ENCODE assay signal across 22 mouse cellular contexts in genomic region chr9:54479054-54479453, GRCm38 (mm10). TPM values are rescaled to one million over a fixed set of nuclear protein-coding genes. Genes with fewer than 3 reads are reported as not detected.
DNase-seq lines count a peak whose midpoint lies in the region; ATAC-seq and TF ChIP-seq lines count a peak whose summit lies in the region.
"Had no signal": no experiment of that assay in that cellular context is flagged by ENCODE, and none has a peak within 500 bp of the region (broad histone marks: within the 10 kb centered on the region; RNA-seq: fewer than 3 reads in every experiment).

No protein-coding gene starts in this region.

- in situ Hi-C loops in CH12.LX (cut with MboI; ENCODE audit: low pct_ligation_motif_present, low pct_unique_long_range_greater_than_20kb, low sequenced_read_pairs): no loop called here

- 91% methylated on average over 1 of the region's 1 CpGs for WGBS in kidney, embryonic 14.5 days

- TF ChIP-seq POLR2A in CH12.LX (IDR thresholded peaks at IDR 0.05; ENCODE audit: low read depth, low read length) (no peak), MEL (IDR thresholded peaks at IDR 0.05; ENCODE audit: control insufficient read depth in 1 of 2, insufficient read depth in 1 of 2, low read depth in 1 of 2, low read length in 2 of 2, poor library complexity in 1 of 2) (no peak)

- TF ChIP-seq CTCF in CH12.LX (conservative IDR thresholded peaks at IDR 0.05 in 1 of 2, IDR thresholded peaks at IDR 0.05 in 1 of 2; ENCODE audit: low read depth in 2 of 2, low read length in 2 of 2) (no peak), MEL (IDR thresholded peaks at IDR 0.05 in 2 of 3, conservative IDR thresholded peaks at IDR 0.05 in 1 of 3; ENCODE audit: control insufficient read depth in 1 of 3, insufficient read depth in 1 of 3, low read depth in 2 of 3, low read length in 3 of 3, poor library complexity in 1 of 3, severe bottlenecking in 1 of 3) (no peak)

- H3K36me3 ChIP-seq in CH12.LX (replicated peaks in 1 of 2; ENCODE audit: control insufficient read depth in 1 of 2, insufficient read depth in 1 of 2, low read length in 1 of 2) (peaks cover 8 to 23% of the 10 kb centered on the region in 2 experiments), MEL (ENCODE audit: control insufficient read depth in 1 of 2, insufficient read depth in 2 of 2, low read length in 2 of 2) (peaks cover 0 to 22% of the 10 kb centered on the region in 2 experiments; a peak in 2 of 4 replicates)
- no peaks in the 10 kb centered on the region for H3K36me3 ChIP-seq in kidney, embryonic 14.5 days (ENCODE audit: control insufficient read depth, insufficient read depth, low read length)
- H3K36me3 ChIP-seq: G1E had no signal

- H3K9ac ChIP-seq in CH12.LX (ENCODE audit: insufficient read depth, low read depth) (no peak overlapping the region), MEL (ENCODE audit: control insufficient read depth, low read depth, low read length, poor library complexity, severe bottlenecking) (no peak overlapping the region)
- H3K9ac ChIP-seq in kidney, embryonic 14.5 days (ENCODE audit: low read depth, low read length): no peak overlapping the region

- ATAC-seq in kidney, embryonic 14.5 days (ENCODE audit: low FRiP score, low TSS enrichment): no peak
- ATAC-seq: activated CD4-positive, CD25-positive, alpha-beta regulatory T cell, adult 4 months; CD4-positive, CD25-positive, alpha-beta regulatory T cell, adult 4 months; Patski had no signal

- peaks cover 10% of the 10 kb centered on the region for H3K79me2 ChIP-seq in CH12.LX (replicated peaks; ENCODE audit: control insufficient read depth, extremely low read depth, insufficient read depth, poor library complexity, severe bottlenecking)
- no peaks in the 10 kb centered on the region; the same call in none of the 2 replicates for H3K79me2 ChIP-seq in MEL (ENCODE audit: control insufficient read depth, insufficient read depth, low read length, poor library complexity)

- dilution Hi-C loops in CH12.LX (cut with MboI; ENCODE audit: extremely low pct_ligation_motif_present, extremely low pct_unique_long_range_greater_than_20kb, low sequenced_read_pairs): no loop called here

- DNase-seq in CH12.LX (ENCODE audit: extremely low read depth) (no peak), MEL (ENCODE audit: low read depth, low spot score) (no peak)
- DNase-seq in left cerebral cortex, adult 11 months (ENCODE audit: low spot score): no peak
- DNase-seq: adrenal gland, adult 2 months; adrenal gland, adult 8-10 months; adrenal gland, postnatal 10 days; adrenal gland, postnatal 14 days; adrenal gland, postnatal 25 days; adrenal gland, postnatal 36 days; B cell, adult 2 months; cerebellum, adult 11 months; cerebellum, adult 11-12 months; cerebellum, adult 18-20 months; cerebellum, adult 2 months; cerebellum, adult 8-10 months had no signal

- no peak overlapping the region for H3K4me3 ChIP-seq in CH12.LX (replicated peaks in 1 of 3; ENCODE audit: low read depth in 2 of 3, low read length in 2 of 3, poor library complexity in 1 of 3)
- H3K4me3 ChIP-seq in MEL (ENCODE audit: control insufficient read depth in 1 of 2, insufficient read depth in 1 of 2, low read depth in 2 of 2, low read length in 2 of 2): no peak overlapping the region
- H3K4me3 ChIP-seq in kidney, embryonic 14.5 days (ENCODE audit: low read length): no peak overlapping the region

- TF ChIP-seq EP300 in CH12.LX (IDR thresholded peaks at IDR 0.05; ENCODE audit: low read length) (no peak), MEL (IDR thresholded peaks at IDR 0.05; ENCODE audit: low read depth in 1 of 2, low read length in 2 of 2) (no peak)

- H3K4me1 ChIP-seq in CH12.LX (ENCODE audit: control insufficient read depth in 1 of 2, insufficient read depth in 2 of 2) (peaks cover 10 to 59% of the 10 kb centered on the region in 2 experiments), MEL (ENCODE audit: control insufficient read depth in 1 of 2, insufficient read depth in 2 of 2, low read length in 2 of 2) (peaks cover 29% of the 10 kb centered on the region in 2 experiments)
- H3K4me1 ChIP-seq in kidney, embryonic 14.5 days (ENCODE audit: control insufficient read depth, insufficient read depth, low read length): no peaks in the 10 kb centered on the region

- H3K27me3 ChIP-seq in CH12.LX (replicated peaks) (no peaks in the 10 kb centered on the region), MEL (ENCODE audit: control insufficient read depth in 1 of 2, insufficient read depth in 2 of 2, low read length in 2 of 2) (no peaks in the 10 kb centered on the region)
- H3K27me3 ChIP-seq in kidney, embryonic 14.5 days (ENCODE audit: control insufficient read depth, insufficient read depth, low read length): no peaks in the 10 kb centered on the region
- H3K27me3 ChIP-seq: Patski had no signal

- H3K27ac ChIP-seq in CH12.LX (ENCODE audit: insufficient read depth, low read depth) (no peak overlapping the region), MEL (ENCODE audit: control insufficient read depth, low read depth, low read length) (no peak overlapping the region)
- no peak overlapping the region for H3K27ac ChIP-seq in kidney, embryonic 14.5 days (ENCODE audit: low read depth, low read length)

- H3K4me2 ChIP-seq in CH12.LX (ENCODE audit: insufficient read depth, low read depth, poor library complexity, severe bottlenecking): no peak overlapping the region
- no peak overlapping the region for H3K4me2 ChIP-seq in kidney, embryonic 14.5 days (replicated peaks; ENCODE audit: low read depth, low read length)

- no peak for TF ChIP-seq RAD21 in CH12.LX (IDR thresholded peaks at IDR 0.05; ENCODE audit: low read depth, low read length)
- TF ChIP-seq RAD21 in MEL (IDR thresholded peaks at IDR 0.05; ENCODE audit: low read depth, low read length): no peak

- H3K9me3 ChIP-seq in CH12.LX (replicated peaks; ENCODE audit: low read length): no peaks in the 10 kb centered on the region
- no peaks in the 10 kb centered on the region for H3K9me3 ChIP-seq in MEL (replicated peaks; ENCODE audit: insufficient read depth, low read length)
- H3K9me3 ChIP-seq in kidney, embryonic 14.5 days (ENCODE audit: control insufficient read depth, low read length): no peaks in the 10 kb centered on the region
- H3K9me3 ChIP-seq: G1E had no signal

TF ChIP-seq in CH12.LX, 34 proteins besides CTCF, POLR2A, EP300 and RAD21:
- TF ChIP-seq MAZ (IDR thresholded peaks at IDR 0.05; ENCODE audit: low read depth, low read length) (no peak), ZNF384 (IDR thresholded peaks at IDR 0.05; ENCODE audit: low read depth, low read length) (peak; percentile 62; the same call in 1 of the 2 replicates), CHD1 (IDR thresholded peaks at IDR 0.05; ENCODE audit: low read depth, low read length) (no peak)

TF ChIP-seq in MEL, 35 proteins besides CTCF, POLR2A, EP300 and RAD21:
- TF ChIP-seq UBTF (IDR thresholded peaks at IDR 0.05; ENCODE audit: borderline replicate concordance, insufficient read depth, low read depth, low read length) (no peak), CHD2 (IDR thresholded peaks at IDR 0.05; ENCODE audit: low read length) (no peak), KAT2A (conservative IDR thresholded peaks at IDR 0.05; ENCODE audit: low read depth, low read length) (no peak), ZNF384 (IDR thresholded peaks at IDR 0.05; ENCODE audit: low read depth, low read length) (peak; percentile 67), BHLHE40 (IDR thresholded peaks at IDR 0.05; ENCODE audit: borderline replicate concordance, low read depth, low read length) (no peak), E2F4 (IDR thresholded peaks at IDR 0.05; ENCODE audit: borderline replicate concordance, low read depth, low read length) (no peak), ETS1 (IDR thresholded peaks at IDR 0.05; ENCODE audit: low read depth, low read length) (no peak)

RNA-seq across cellular contexts. Expression of gene Dmxl2, which starts 22.4 kb away (rescaled TPM):
- total RNA-seq in CH12.LX (2012; rRNA removed) (20.1 and 23.7 TPM in 2 replicates), CH12.LX (2014; rRNA removed) (21.8 and 24.2 TPM in 2 replicates), MEL (2012; rRNA removed) (6.1 and 6.9 TPM in 2 replicates)
- polyA plus RNA-seq in CH12.LX (2012; ENCODE audit: insufficient read length, low read depth) (22.5 and 26.6 TPM in 2 replicates), MEL (2012; ENCODE audit: insufficient read depth in 1 of 2, insufficient read length in 2 of 2, low read depth in 1 of 2, low replicate concordance in 2 of 2, missing spikeins in 1 of 2) (100 to 1,000 TPM in 1 of 2 experiments, 1 to 10 TPM in 1; 9.1 to 238 TPM)
- 7.4 and 9.1 TPM in 2 replicates for polyA plus RNA-seq in kidney, embryonic 14.5 days (2014; fragmentation: Nextera tagmentation; extraction: Ambion mirVana)
- polyA plus RNA-seq: G1E had no signal

RNA-seq across cellular contexts. Expression of gene Sh2d7, which starts 59.7 kb away (rescaled TPM):
- total RNA-seq in CH12.LX (2012; rRNA removed) (0.81 and 0.84 TPM in 2 replicates), CH12.LX (2014; rRNA removed) (0.83 and 0.90 TPM in 2 replicates), MEL (2012; rRNA removed) (0.04 TPM in 1 of 2 replicates, not detected in the other)
- polyA plus RNA-seq in CH12.LX (2012; ENCODE audit: insufficient read length, low read depth) (0.52 and 0.56 TPM in 2 replicates), MEL (2012; ENCODE audit: insufficient read depth in 1 of 2, insufficient read length in 2 of 2, low read depth in 1 of 2, low replicate concordance in 2 of 2, missing spikeins in 1 of 2) (not detected)
- not detected in 2 replicates for polyA plus RNA-seq in kidney, embryonic 14.5 days (2014; fragmentation: Nextera tagmentation; extraction: Ambion mirVana)
- total RNA-seq: adrenal gland, adult 18-20 months; adrenal gland, adult 2 months; adrenal gland, adult 8-10 months; adrenal gland, postnatal 10 days; adrenal gland, postnatal 14 days; adrenal gland, postnatal 25 days; adrenal gland, postnatal 36 days; adrenal gland, postnatal 4 days had no signal
- polyA plus RNA-seq: activated CD4-positive, CD25-positive, alpha-beta regulatory T cell, adult 4 months; adrenal gland, adult 2 months; CD4-positive, CD25-positive, alpha-beta regulatory T cell, adult 4 months; cerebellum, adult 2 months; G1E had no signal

Comparison
In these comparisons a context has a peak if more than half of its experiments do, and no peak if none do; other contexts are left out.
1. Of the 35 proteins assayed by ChIP-seq in both MEL and CH12.LX: peak only in MEL: none; only in CH12.LX: none; in both: ZNF384; in neither: 34.